Mouse (Mus musculus): Measurements from ENCODE around the gene Hdac5. TPM values are rescaled to one million over a fixed set of nuclear protein-coding genes. Genes with fewer than 3 reads are reported as not detected.

Hdac5 gene
- 100 to 1,000 TPM; 112 to 127 TPM for total RNA-seq (2023)

GRCm38 (mm10) chr11:102230006-102230741 lies at the start of gene Hdac5:
Gene Hdac5, minus strand, starts transcription at chr11:102230166.

GRCm38 (mm10) chr11:102268520-102269244 lies 38.7 kb upstream of the Hdac5 start, which contains the start of gene Asb16:
Gene Asb16, plus strand, starts transcription at chr11:102268743.

GRCm38 (mm10) chr11:102248630-102249230 lies 18.8 kb upstream of the Hdac5 start, which contains the start of gene BC030867:
Gene BC030867, plus strand, starts transcription at chr11:102248882.

GRCm38 (mm10) chr11:102189461-102190436 lies 40.2 kb downstream of the Hdac5 start, which contains the start of gene G6pc3:
Gene G6pc3, plus strand, starts transcription at chr11:102189620.

GRCm38 (mm10) chr11:102184646-102185495 lies 45.1 kb downstream of the Hdac5 start, which contains the start of gene Lsm12:
Gene Lsm12, minus strand, starts transcription at chr11:102185296.

GRCm38 (mm10) chr11:102156039-102156785 lies 73.8 kb downstream of the Hdac5 start, which contains the start of gene Tmem101:
Gene Tmem101, minus strand, starts transcription at chr11:102156404.

GRCm38 (mm10) chr11:102145471-102146001 lies 84.4 kb downstream of the Hdac5 start, which contains the start of gene Nags:
Gene Nags, plus strand, starts transcription at chr11:102145513.

Other genes with a start within 250 kb of the Hdac5 start
- gene Cfap97d1, start 245.9 kb downstream of the Hdac5 start, total RNA-seq (2023), result not detected
- 10 to 100 TPM; 23.8 to 37.4 TPM for gene Dusp3, start 243.2 kb downstream of the Hdac5 start, total RNA-seq (2023)
- gene Mpp3, start 201.7 kb downstream of the Hdac5 start, total RNA-seq (2023), result under 1 TPM in 1 of 2 experiments, not detected in 1; 0.22 TPM
- 10 to 100 TPM; 16.6 to 25.3 TPM for gene Cd300lg, start 188.7 kb downstream of the Hdac5 start, total RNA-seq (2023)
- 1 to 10 TPM in 1 of 2 experiments, under 1 TPM in 1; 0.29 to 1.9 TPM for gene Mpp2, start 141.7 kb downstream of the Hdac5 start, total RNA-seq (2023)
- gene Ppy, start 128.8 kb downstream of the Hdac5 start, total RNA-seq (2023), result not detected
- gene Pyy, start 122.3 kb downstream of the Hdac5 start, total RNA-seq (2023), result not detected
- gene Nags, start 84.7 kb downstream of the Hdac5 start, total RNA-seq (2023), result under 1 TPM; 0.18 to 0.20 TPM
- gene Tmem101, start 73.8 kb downstream of the Hdac5 start, total RNA-seq (2023), result 10 to 100 TPM in 1 of 2 experiments, 1 to 10 TPM in 1; 7.4 to 12.2 TPM
- gene Lsm12, start 44.9 kb downstream of the Hdac5 start, total RNA-seq (2023), result 10 to 100 TPM; 33.8 to 37.9 TPM
- gene G6pc3, start 40.5 kb downstream of the Hdac5 start, total RNA-seq (2023), result 10 to 100 TPM; 16.8 to 25.2 TPM
- gene BC030867, start 18.7 kb upstream of the Hdac5 start, total RNA-seq (2023), result 1 to 10 TPM; 7.2 to 8.2 TPM
- not detected for gene Asb16, start 38.6 kb upstream of the Hdac5 start, total RNA-seq (2023)
- 10 to 100 TPM; 46.1 to 54.7 TPM for gene Tmub2, start 54.8 kb upstream of the Hdac5 start, total RNA-seq (2023)
- 10 to 100 TPM; 67.1 to 69.7 TPM for gene Atxn7l3, start 66.5 kb upstream of the Hdac5 start, total RNA-seq (2023)
- 10 to 100 TPM; 80.3 to 84.1 TPM for gene Ubtf, start 89.6 kb upstream of the Hdac5 start, total RNA-seq (2023)
- 10 to 100 TPM; 28.8 to 68.2 TPM for gene Slc4a1, start 136.0 kb upstream of the Hdac5 start, total RNA-seq (2023)
- gene Rundc3a, start 163.2 kb upstream of the Hdac5 start, total RNA-seq (2023), result under 1 TPM in 1 of 2 experiments, not detected in 1; 0.40 TPM
- gene Slc25a39, start 177.8 kb upstream of the Hdac5 start, total RNA-seq (2023), result 10 to 100 TPM; 45.4 to 56.9 TPM
- gene Grn, start 200.1 kb upstream of the Hdac5 start, total RNA-seq (2023), result 100 to 1,000 TPM; 308 to 361 TPM
- gene Fam171a2, start 217.5 kb upstream of the Hdac5 start, total RNA-seq (2023), result under 1 TPM in 1 of 2 experiments, not detected in 1; 0.38 TPM
- 10 to 100 TPM; 11.8 to 19.6 TPM for gene Itga2b, start 240.0 kb upstream of the Hdac5 start, total RNA-seq (2023)